18 mouse cellular contexts compared by ENCODE assay signal in the genomic region with DNA sequence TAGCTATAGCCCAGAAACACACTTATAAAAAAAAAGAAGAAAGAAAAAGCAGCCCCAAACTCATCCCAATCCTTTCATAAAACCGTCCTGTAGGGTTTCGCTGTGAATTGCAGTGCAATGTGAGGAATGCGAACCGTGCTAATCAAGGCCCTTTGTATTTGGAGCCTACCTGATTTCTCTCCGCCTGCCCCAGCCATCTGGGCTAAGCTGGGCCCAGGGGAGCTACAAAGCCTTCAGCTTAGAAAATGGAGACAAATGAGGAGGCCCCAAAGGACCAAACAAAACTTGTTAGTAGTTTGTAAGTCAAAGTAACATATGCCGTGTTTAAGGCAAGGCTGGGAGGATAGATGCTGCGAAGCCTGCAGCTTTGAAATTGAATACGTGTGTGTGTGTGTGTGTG.
DNase-seq lines count a peak whose midpoint lies in the region; ATAC-seq lines count a peak whose summit lies in the region.
"Had no signal": no experiment of that assay in that cellular context is flagged by ENCODE, and none has a peak within 500 bp of the region (broad histone marks: within the 10 kb centered on the region; RNA-seq: fewer than 3 reads in every experiment).

No protein-coding gene starts in this region.

- H3K9me3 ChIP-seq in hindbrain, embryonic 10.5 days = 0 out of 2 replicates have a peak, but pooled peaks cover 6% of the 10 kb centered on the region
- no peaks in the 10 kb centered on the region for H3K9me3 ChIP-seq in hindbrain, embryonic 12.5 days (replicated peaks)
- H3K9me3 ChIP-seq in embryonic facial prominence, embryonic 13.5 days = no peaks in the 10 kb centered on the region
- H3K9me3 ChIP-seq in kidney, embryonic 16.5 days (ENCODE audit: low read length) = no peaks in the 10 kb centered on the region
- H3K9me3 ChIP-seq: limb, embryonic 15.5 days had no signal

- no peak overlapping the region for H3K9ac ChIP-seq in hindbrain, embryonic 12.5 days
- no peak overlapping the region for H3K9ac ChIP-seq in embryonic facial prominence, embryonic 13.5 days
- no peak overlapping the region for H3K9ac ChIP-seq in kidney, embryonic 16.5 days (replicated peaks; ENCODE audit: low read length)
- H3K9ac ChIP-seq: limb, embryonic 15.5 days had no signal

- peaks cover 10% of the 10 kb centered on the region for H3K4me1 ChIP-seq in hindbrain, embryonic 10.5 days (replicated peaks)
- peaks cover 2% of the 10 kb centered on the region; the same call in 1 of the 2 replicates for H3K4me1 ChIP-seq in hindbrain, embryonic 12.5 days
- 0 out of 2 replicates have a peak, but pooled peaks cover 2% of the 10 kb centered on the region for H3K4me1 ChIP-seq in embryonic facial prominence, embryonic 13.5 days
- no peaks in the 10 kb centered on the region for H3K4me1 ChIP-seq in kidney, embryonic 16.5 days (ENCODE audit: insufficient read depth, low read length)
- H3K4me1 ChIP-seq: limb, embryonic 15.5 days had no signal

- no peak overlapping the region for H3K4me3 ChIP-seq in hindbrain, embryonic 10.5 days
- no peak overlapping the region for H3K4me3 ChIP-seq in hindbrain, embryonic 12.5 days
- H3K4me3 ChIP-seq in embryonic facial prominence, embryonic 13.5 days = no peak overlapping the region
- H3K4me3 ChIP-seq in kidney, embryonic 16.5 days (ENCODE audit: low read length) = no peak overlapping the region
- H3K4me3 ChIP-seq: gastrocnemius, adult 2 months; limb, embryonic 15.5 days had no signal

- peak; percentile 24 for DNase-seq in hindbrain, embryonic 10.5 days (ENCODE audit: low spot score)
- DNase-seq in embryo, embryonic 10.5 days (ENCODE audit: low spot score) = peak; percentile 50
- DNase-seq in mesoderm, embryonic 11.5 days (ENCODE audit: low read depth, low spot score) = peak; percentile 63
- DNase-seq in kidney, postnatal 4 days = no peak
- DNase-seq: B cell, adult 2 months; cerebellum, postnatal 25 days; gastrocnemius, adult 2 months; heart, postnatal 10 days; kidney, adult 18-20 months; kidney, postnatal 36 days; lung, adult 18-20 months; lung, postnatal 4 days had no signal

- H3K27me3 ChIP-seq in hindbrain, embryonic 10.5 days (ENCODE audit: insufficient read depth, poor library complexity, severe bottlenecking) = no peaks in the 10 kb centered on the region
- H3K27me3 ChIP-seq in hindbrain, embryonic 12.5 days = no peaks in the 10 kb centered on the region
- H3K27me3 ChIP-seq in embryonic facial prominence, embryonic 13.5 days = no peaks in the 10 kb centered on the region
- H3K27me3 ChIP-seq in kidney, embryonic 16.5 days (ENCODE audit: insufficient read depth, low read length) = no peaks in the 10 kb centered on the region
- H3K27me3 ChIP-seq: limb, embryonic 15.5 days; Patski had no signal

- H3K36me3 ChIP-seq in hindbrain, embryonic 10.5 days = no peaks in the 10 kb centered on the region
- no peaks in the 10 kb centered on the region for H3K36me3 ChIP-seq in hindbrain, embryonic 12.5 days
- no peaks in the 10 kb centered on the region for H3K36me3 ChIP-seq in embryonic facial prominence, embryonic 13.5 days
- H3K36me3 ChIP-seq in kidney, embryonic 16.5 days (ENCODE audit: insufficient read depth, low read length) = no peaks in the 10 kb centered on the region
- H3K36me3 ChIP-seq: limb, embryonic 15.5 days had no signal

- no peak overlapping the region for H3K4me2 ChIP-seq in hindbrain, embryonic 12.5 days (replicated peaks)
- no peak overlapping the region for H3K4me2 ChIP-seq in embryonic facial prominence, embryonic 13.5 days
- H3K4me2 ChIP-seq in kidney, embryonic 16.5 days (replicated peaks; ENCODE audit: low read depth, low read length) = no peak overlapping the region
- H3K4me2 ChIP-seq: limb, embryonic 15.5 days had no signal

- 30% methylated on average over 8 of the region's 8 CpGs for WGBS in hindbrain, embryonic 10.5 days
- 22% methylated on average over 8 of the region's 8 CpGs for WGBS in hindbrain, embryonic 12.5 days
- 23% methylated on average over 8 of the region's 8 CpGs for WGBS in embryonic facial prominence, embryonic 13.5 days
- WGBS in kidney, embryonic 16.5 days = 46% methylated on average over 8 of the region's 8 CpGs

- H3K27ac ChIP-seq in hindbrain, embryonic 10.5 days = no peak overlapping the region
- no peak overlapping the region for H3K27ac ChIP-seq in hindbrain, embryonic 12.5 days
- 0 out of 2 replicates have a peak overlapping the region, but pooled peaks have one; percentile 39 for H3K27ac ChIP-seq in embryonic facial prominence, embryonic 13.5 days
- H3K27ac ChIP-seq in kidney, embryonic 16.5 days (ENCODE audit: low read length) = no peak overlapping the region
- H3K27ac ChIP-seq: gastrocnemius, adult 2 months; hindbrain, postnatal 0 days; limb, embryonic 15.5 days had no signal

- no peak for ATAC-seq in hindbrain, embryonic 12.5 days (ENCODE audit: low FRiP score)
- no peak for ATAC-seq in embryonic facial prominence, embryonic 13.5 days (ENCODE audit: insufficient number of reproducible peaks, insufficient read depth, low FRiP score, low TSS enrichment, low read depth)
- ATAC-seq in kidney, embryonic 16.5 days (ENCODE audit: low FRiP score, low TSS enrichment) = no peak
- ATAC-seq: hindbrain, postnatal 0 days; Patski had no signal

Comparison
In these comparisons a context has a peak if more than half of its experiments do, and no peak if none do; other contexts are left out.
1. DNase-seq: peak in hindbrain, embryonic 10.5 days (single experiment), embryo, embryonic 10.5 days (single experiment) and mesoderm, embryonic 11.5 days (single experiment); none in kidney, postnatal 4 days (0 of 2).